Mouse (Mus musculus) hindbrain, embryonic 13.5 days (tissue): ENCODE measurements at regions not wholly inside any gene's neighbourhood (a gene's known extent, or its start where the extent isn't known, plus 50 kb on each side); places are given as distances from the start of the nearest gene placed in this dataset.
A peak's percentile ranks its signal among the peaks of the same experiment; 100 is the strongest.
"Not testable (repeated sequence)": the region's sequence is repeated elsewhere in the genome, so short reads cannot be mapped to it uniquely, and the experiment has no call there.

Experiments
- ATAC-seq: fragments of 200-750 bp; cut with Nextera tagmentation; 2 replicates; pipeline ENCODE4 v1.8.0; 2017; ENCODE audit warnings: moderate TSS enrichment; ENCODE audit not compliant: low FRiP score
- H3K27ac ChIP-seq: fragments of 300-500 bp; sonication (generic); 2 replicates; pipeline ENCODE4 v1.5.1; 2015; ENCODE audit warnings: inconsistent platforms, mild to moderate bottlenecking, moderate library complexity
- H3K27me3 ChIP-seq: fragments of 300-500 bp; sonication (generic); 2 replicates; pipeline ENCODE4 v1.6.1; 2015; ENCODE audit warnings: mild to moderate bottlenecking, inconsistent platforms
- H3K36me3 ChIP-seq: fragments of 300-500 bp; sonication (generic); 2 replicates; pipeline ENCODE4 v1.6.1; 2015; ENCODE audit warnings: mild to moderate bottlenecking, inconsistent platforms
- H3K4me1 ChIP-seq: fragments of 300-500 bp; sonication (generic); replicated peaks from 2 replicates; pipeline ENCODE4 v1.6.1; 2015; ENCODE audit warnings: inconsistent platforms
- H3K4me2 ChIP-seq: fragments of 300-500 bp; sonication (generic); 2 replicates; pipeline ENCODE4 v1.6.1; 2015; ENCODE audit warnings: inconsistent platforms, mild to moderate bottlenecking, moderate library complexity
- H3K4me3 ChIP-seq: fragments of 300-500 bp; sonication (generic); 2 replicates; pipeline ENCODE4 v1.5.1; 2015; ENCODE audit warnings: mild to moderate bottlenecking, inconsistent platforms
- H3K9ac ChIP-seq: fragments of 300-500 bp; sonication (generic); 2 replicates; pipeline ENCODE4 v1.6.1; 2015; ENCODE audit warnings: mild to moderate bottlenecking, inconsistent platforms
- H3K9me3 ChIP-seq: fragments of 300-500 bp; sonication (generic); 2 replicates; pipeline ENCODE4 v1.6.1; 2016; ENCODE audit warnings: inconsistent platforms
- WGBS: fragments of 180-500 bp; shearing (Covaris S2); methylation state at CpG from one replicate; pipeline ENCODE4 v1.1.7; 2015; 5-methylcytosine and 5-hydroxymethylcytosine counted together

GRCm38 (mm10) chr10:54858075-54858474 lies 781.7 kb upstream of the Man1a start:
- no peaks in the 10 kb centered on the region for H3K4me1 ChIP-seq
- H3K27ac ChIP-seq: no peak overlapping the region
- H3K27me3 ChIP-seq: no peaks in the 10 kb centered on the region
- no peak overlapping the region for H3K4me2 ChIP-seq
- H3K4me3 ChIP-seq: no peak overlapping the region
- no peak for ATAC-seq
- no peaks in the 10 kb centered on the region for H3K9me3 ChIP-seq
- no peaks in the 10 kb centered on the region for H3K36me3 ChIP-seq
- no peak overlapping the region for H3K9ac ChIP-seq

- H3K4me3 ChIP-seq: no peak overlapping the region
- H3K4me1 ChIP-seq: no peaks in the 10 kb centered on the region
- H3K9me3 ChIP-seq: no peaks in the 10 kb centered on the region
- no peak for ATAC-seq
- H3K27me3 ChIP-seq: no peaks in the 10 kb centered on the region
- H3K27ac ChIP-seq: no peak overlapping the region
- no peaks in the 10 kb centered on the region for H3K36me3 ChIP-seq
- WGBS: 100% methylated on average over 2 of the region's 2 CpGs
- no peak overlapping the region for H3K9ac ChIP-seq
- no peak overlapping the region for H3K4me2 ChIP-seq
Observed at GRCm38 (mm10) chr10:54841591-54841990, 765.2 kb upstream of the Man1a start.

- Histone ChIP-seq H3K4me2 (no peak overlapping the region), H3K9me3 (no peaks in the 10 kb centered on the region), H3K4me3 (no peak overlapping the region), H3K4me1 (no peaks in the 10 kb centered on the region), H3K36me3 (no peaks in the 10 kb centered on the region), H3K27ac (no peak overlapping the region), H3K27me3 (no peaks in the 10 kb centered on the region), H3K9ac (no peak overlapping the region)
- ATAC-seq: no peak
Observed at GRCm38 (mm10) chr10:54839008-54839407, 762.6 kb upstream of the Man1a start.

GRCm38 (mm10) chr10:54814604-54815122 lies 738.3 kb upstream of the Man1a start:
- no peaks in the 10 kb centered on the region for H3K9me3 ChIP-seq
- no peaks in the 10 kb centered on the region for H3K4me1 ChIP-seq
- no peak overlapping the region for H3K9ac ChIP-seq
- H3K36me3 ChIP-seq: no peaks in the 10 kb centered on the region
- no peak for ATAC-seq
- no peak overlapping the region for H3K27ac ChIP-seq
- H3K4me2 ChIP-seq: no peak overlapping the region
- no peaks in the 10 kb centered on the region for H3K27me3 ChIP-seq
- 94% methylated on average over 2 of the region's 2 CpGs for WGBS
- H3K4me3 ChIP-seq: no peak overlapping the region

- peak; percentile 78; the same call in 1 of the 2 replicates for ATAC-seq
- Histone ChIP-seq H3K9me3 (no peaks in the 10 kb centered on the region), H3K4me2 (0 out of 2 replicates have a peak overlapping the region, but pooled peaks have one; percentile 13), H3K9ac (no peak overlapping the region), H3K36me3 (no peaks in the 10 kb centered on the region), H3K4me1 (peaks cover 5% of the 10 kb centered on the region; the same call in 1 of the 2 replicates), H3K27ac (peak overlapping the region; percentile 62), H3K27me3 (no peaks in the 10 kb centered on the region), H3K4me3 (no peak overlapping the region)
- WGBS: 53% methylated on average over 9 of the region's 9 CpGs
Observed at GRCm38 (mm10) chr10:54799478-54800196, 723.2 kb upstream of the Man1a start.

GRCm38 (mm10) chr10:54797306-54797705 lies 720.9 kb upstream of the Man1a start:
- H3K4me1 ChIP-seq: peaks cover 5% of the 10 kb centered on the region; the same call in 1 of the 2 replicates
- H3K27me3 ChIP-seq: no peaks in the 10 kb centered on the region
- H3K27ac ChIP-seq: no peak overlapping the region
- no peaks in the 10 kb centered on the region for H3K36me3 ChIP-seq
- WGBS: 66% methylated on average over 2 of the region's 2 CpGs
- no peak for ATAC-seq
- H3K9ac ChIP-seq: no peak overlapping the region
- no peak overlapping the region for H3K4me2 ChIP-seq
- H3K4me3 ChIP-seq: no peak overlapping the region
- H3K9me3 ChIP-seq: no peaks in the 10 kb centered on the region

GRCm38 (mm10) chr10:54761084-54761483 lies 684.7 kb upstream of the Man1a start:
- no peaks in the 10 kb centered on the region for H3K36me3 ChIP-seq
- no peak for ATAC-seq
- WGBS: 91% methylated on average over 2 of the region's 2 CpGs
- no peak overlapping the region for H3K4me3 ChIP-seq
- no peaks in the 10 kb centered on the region for H3K4me1 ChIP-seq
- no peak overlapping the region for H3K4me2 ChIP-seq
- no peak overlapping the region for H3K9ac ChIP-seq
- no peak overlapping the region for H3K27ac ChIP-seq
- no peaks in the 10 kb centered on the region for H3K27me3 ChIP-seq
- H3K9me3 ChIP-seq: no peaks in the 10 kb centered on the region

GRCm38 (mm10) chr10:54749239-54749638 lies 672.8 kb upstream of the Man1a start:
- H3K9me3 ChIP-seq: no peaks in the 10 kb centered on the region
- H3K4me2 ChIP-seq: no peak overlapping the region
- WGBS: 82% methylated on average over 2 of the region's 2 CpGs
- no peaks in the 10 kb centered on the region for H3K36me3 ChIP-seq
- H3K9ac ChIP-seq: no peak overlapping the region
- no peak for ATAC-seq
- H3K4me1 ChIP-seq: no peaks in the 10 kb centered on the region
- H3K27me3 ChIP-seq: no peaks in the 10 kb centered on the region
- no peak overlapping the region for H3K4me3 ChIP-seq
- no peak overlapping the region for H3K27ac ChIP-seq

- Histone ChIP-seq H3K9me3 (no peaks in the 10 kb centered on the region), H3K36me3 (no peaks in the 10 kb centered on the region), H3K27me3 (no peaks in the 10 kb centered on the region), H3K4me1 (no peaks in the 10 kb centered on the region), H3K9ac (no peak overlapping the region), H3K4me2 (no peak overlapping the region), H3K27ac (no peak overlapping the region), H3K4me3 (no peak overlapping the region)
- no peak for ATAC-seq
Observed at GRCm38 (mm10) chr10:54737108-54737507, 660.7 kb upstream of the Man1a start.

GRCm38 (mm10) chr10:54712684-54713083 lies 636.3 kb upstream of the Man1a start:
- H3K27me3 ChIP-seq: no peaks in the 10 kb centered on the region
- H3K9ac ChIP-seq: no peak overlapping the region
- H3K9me3 ChIP-seq: no peaks in the 10 kb centered on the region
- no peak overlapping the region for H3K4me2 ChIP-seq
- no peak overlapping the region for H3K4me3 ChIP-seq
- no peaks in the 10 kb centered on the region for H3K4me1 ChIP-seq
- no peaks in the 10 kb centered on the region for H3K36me3 ChIP-seq
- no peak overlapping the region for H3K27ac ChIP-seq
- no peak for ATAC-seq
- WGBS: 82% methylated on average over 1 of the region's 1 CpGs

- not testable (repeated sequence) for H3K4me3 ChIP-seq, H3K4me1 ChIP-seq, H3K36me3 ChIP-seq, H3K27me3 ChIP-seq, ATAC-seq, H3K9ac ChIP-seq, H3K4me2 ChIP-seq, H3K9me3 ChIP-seq, H3K27ac ChIP-seq
Observed at GRCm38 (mm10) chr10:54667791-54668190, 591.4 kb upstream of the Man1a start.
